Mouse (Mus musculus) ovary, adult 2 months (tissue): ENCODE data around the gene Clec1b. TPM values are rescaled to one million over a fixed set of nuclear protein-coding genes. Genes with fewer than 3 reads are reported as not detected.

Experiments
- polyA plus RNA-seq: library from polyadenylated mRNA; depleted of rRNA; stranded (reverse); fragments of >200 nt; gene quantifications from 2 replicates; pipeline ENCODE4 v1.2.3, GENCODE M21; 2012; rRNA removed

The Clec1b gene
- polyA plus RNA-seq = 0.19 and 0.28 TPM in 2 replicates

DNA sequence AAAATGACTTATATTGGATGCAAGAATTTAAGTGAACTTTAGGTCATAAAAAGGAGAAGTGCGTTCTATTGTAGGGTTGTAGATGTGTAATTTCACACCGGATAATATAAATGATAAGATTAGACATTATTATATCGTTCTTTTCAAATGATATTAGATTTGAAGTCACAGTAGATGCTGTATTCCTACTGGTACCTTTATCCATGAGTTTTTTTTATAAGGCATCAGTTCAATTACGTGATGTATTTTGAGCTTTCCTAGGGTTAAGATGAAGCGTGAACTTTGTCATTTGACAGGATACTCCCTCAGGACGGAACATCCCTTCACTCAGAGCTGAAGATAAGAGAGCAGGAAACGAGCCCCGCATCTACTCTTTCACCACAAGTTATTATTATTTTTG lies at the start of gene Clec1b:
Gene Clec1b (plus strand): TSS at position 301 of the 400 bp plus-strand sequence.

GRCm38 (mm10) chr6:129385774-129386173 lies 11.3 kb upstream of the Clec1b start, which contains the start of gene Clec12b:
TSS of gene Clec12b (minus strand) at chr6:129385874.

GRCm38 (mm10) chr6:129408562-129408961 lies 11.5 kb downstream of the Clec1b start, which contains the start of gene Clec9a:
TSS of gene Clec9a (plus strand) at chr6:129408862.

GRCm38 (mm10) chr6:129451411-129452039 lies 54.4 kb downstream of the Clec1b start, which contains the start of gene Clec1a:
TSS of gene Clec1a (minus strand) at chr6:129452000.

Other genes starting within 250 kb of the Clec1b start
- gene Clec2d, start 216.7 kb upstream of the Clec1b start, polyA plus RNA-seq = 6.5 and 6.6 TPM in 2 replicates
- not detected in 2 replicates for gene Cd69, start 121.9 kb upstream of the Clec1b start, polyA plus RNA-seq
- gene 4922502D21Rik, start 65.5 kb upstream of the Clec1b start, polyA plus RNA-seq = not detected in 2 replicates
- gene Clec12a, start 54.6 kb upstream of the Clec1b start, polyA plus RNA-seq = 1.0 and 1.2 TPM in 2 replicates
- 0.10 and 0.16 TPM in 2 replicates for gene Clec12b, start 11.4 kb upstream of the Clec1b start, polyA plus RNA-seq
- gene Clec9a, start 11.6 kb downstream of the Clec1b start, polyA plus RNA-seq = 0.79 and 0.98 TPM in 2 replicates
- gene Clec1a, start 54.7 kb downstream of the Clec1b start, polyA plus RNA-seq = 4.2 and 6.7 TPM in 2 replicates
- 0.03 and 0.25 TPM in 2 replicates for gene Olr1, start 109.9 kb downstream of the Clec1b start, polyA plus RNA-seq
- not detected in 2 replicates for gene Tmem52b, start 115.3 kb downstream of the Clec1b start, polyA plus RNA-seq
- 88.1 and 93.4 TPM in 2 replicates for gene Gabarapl1, start 135.9 kb downstream of the Clec1b start, polyA plus RNA-seq
- gene Klre1, start 180.6 kb downstream of the Clec1b start, polyA plus RNA-seq = 0.08 and 0.22 TPM in 2 replicates
- gene Klrd1, start 194.5 kb downstream of the Clec1b start, polyA plus RNA-seq = not detected in 2 replicates
- gene Klrk1, start 226.6 kb downstream of the Clec1b start, polyA plus RNA-seq = 0.06 TPM in 2 replicates
- not detected in 2 replicates for gene Klrc3, start 246.0 kb downstream of the Clec1b start, polyA plus RNA-seq